Mouse (Mus musculus) embryonic facial prominence, embryonic 15.5 days (tissue): ENCODE data around the gene Cmtm4. TPM values are rescaled to one million over a fixed set of nuclear protein-coding genes. Genes with fewer than 3 reads are reported as not detected.

Experiments
- ATAC-seq: fragments of 200-750 bp; cut with Nextera tagmentation; 2 replicates; pipeline ENCODE4 v1.8.0; 2017; ENCODE audit warnings: low read depth, moderate TSS enrichment; ENCODE audit not compliant: insufficient number of reproducible peaks, low FRiP score, low TSS enrichment
- H3K27ac ChIP-seq: fragments of 300-500 bp; sonication (generic); replicated peaks from 2 replicates; pipeline ENCODE4 v1.5.1; 2015; ENCODE audit warnings: mild to moderate bottlenecking, inconsistent platforms
- H3K27me3 ChIP-seq: fragments of 300-500 bp; sonication (generic); 2 replicates; pipeline ENCODE4 v1.6.1; 2015; ENCODE audit warnings: inconsistent platforms
- H3K36me3 ChIP-seq: fragments of 300-500 bp; sonication (generic); 2 replicates; pipeline ENCODE4 v1.6.1; 2015; ENCODE audit warnings: mild to moderate bottlenecking, inconsistent platforms
- H3K4me1 ChIP-seq: fragments of 300-500 bp; sonication (generic); 2 replicates; pipeline ENCODE4 v1.6.1; 2015; ENCODE audit warnings: inconsistent platforms
- H3K4me2 ChIP-seq: fragments of 300-500 bp; sonication (generic); replicated peaks from 2 replicates; pipeline ENCODE4 v1.6.1; 2015; ENCODE audit warnings: mild to moderate bottlenecking, inconsistent platforms
- H3K4me3 ChIP-seq: fragments of 300-500 bp; sonication (generic); replicated peaks from 2 replicates; pipeline ENCODE4 v1.5.1; 2015; ENCODE audit warnings: mild to moderate bottlenecking, inconsistent platforms
- H3K9ac ChIP-seq: fragments of 300-500 bp; sonication (generic); 2 replicates; pipeline ENCODE4 v1.6.1; 2015; ENCODE audit warnings: inconsistent platforms
- H3K9me3 ChIP-seq: fragments of 300-500 bp; sonication (generic); replicated peaks from 2 replicates; pipeline ENCODE4 v1.6.1; 2016; ENCODE audit warnings: inconsistent platforms
- WGBS: fragments of 180-500 bp; shearing (Covaris S2); methylation state at CpG from one replicate; pipeline ENCODE4 v1.1.7; 2015; 5-methylcytosine and 5-hydroxymethylcytosine counted together
- polyA plus RNA-seq: library from polyadenylated mRNA; unstranded; fragments of >200 nt; fragmentation: Nextera tagmentation; extraction: Ambion mirVana; gene quantifications from 2 replicates; pipeline ENCODE4 v1.2.1, GENCODE M21; 2015

Cmtm4 gene
- polyA plus RNA-seq: 2.9 and 3.4 TPM in 2 replicates

DNA sequence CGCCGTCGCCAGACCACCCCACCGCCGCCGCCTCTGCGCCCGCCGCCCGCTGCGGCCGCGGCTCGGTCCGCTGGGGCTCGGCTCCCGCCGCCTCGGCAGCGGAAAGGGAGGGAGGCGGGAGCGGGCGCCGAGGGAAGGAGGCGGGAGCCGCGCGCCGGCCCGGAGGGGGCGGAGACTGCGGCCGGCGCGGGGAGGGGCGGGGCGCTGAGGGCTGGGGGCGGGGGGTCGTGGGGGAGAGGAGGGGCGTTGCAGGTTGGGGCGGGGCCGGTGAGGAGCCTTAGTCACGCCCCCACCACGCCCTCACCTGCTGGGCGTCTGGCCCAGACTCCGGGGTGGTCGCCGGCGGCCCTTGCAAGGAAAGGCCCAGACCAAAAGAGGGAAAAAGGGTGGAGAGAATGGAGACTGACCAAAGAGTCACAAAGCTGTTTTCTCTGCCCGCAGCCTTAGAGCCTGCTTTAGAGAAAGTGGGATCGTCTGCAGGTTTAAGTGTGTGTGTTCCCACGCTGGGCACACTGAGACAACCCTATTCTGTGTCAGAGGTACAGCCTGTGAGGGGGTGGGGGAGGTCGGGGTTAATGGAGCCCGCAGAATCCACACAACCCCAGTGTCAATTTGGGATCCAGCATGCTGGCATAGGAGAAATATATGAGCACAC lies at the start of gene Cmtm4:
Cmtm4 (minus strand) TSS at position 105 of the 655 bp plus-strand sequence.
- H3K4me3 ChIP-seq: peak within 1 kb of the TSS; percentile 85
- 3% methylated on average over 23 of the region's 54 CpGs for WGBS
- H3K9ac ChIP-seq: peak within 1 kb of the TSS; percentile 81
- H3K9me3 ChIP-seq: no peaks in the 10 kb centered on the region
- H3K4me1 ChIP-seq: peaks cover 18% of the 10 kb centered on the region
- no peaks in the 10 kb centered on the region for H3K27me3 ChIP-seq
- H3K4me2 ChIP-seq: peak within 1 kb of the TSS; percentile 85
- H3K27ac ChIP-seq: peak within 1 kb of the TSS; percentile 52
- H3K36me3 ChIP-seq: no peaks in the 10 kb centered on the region
- ATAC-seq: peak; percentile 89

DNA sequence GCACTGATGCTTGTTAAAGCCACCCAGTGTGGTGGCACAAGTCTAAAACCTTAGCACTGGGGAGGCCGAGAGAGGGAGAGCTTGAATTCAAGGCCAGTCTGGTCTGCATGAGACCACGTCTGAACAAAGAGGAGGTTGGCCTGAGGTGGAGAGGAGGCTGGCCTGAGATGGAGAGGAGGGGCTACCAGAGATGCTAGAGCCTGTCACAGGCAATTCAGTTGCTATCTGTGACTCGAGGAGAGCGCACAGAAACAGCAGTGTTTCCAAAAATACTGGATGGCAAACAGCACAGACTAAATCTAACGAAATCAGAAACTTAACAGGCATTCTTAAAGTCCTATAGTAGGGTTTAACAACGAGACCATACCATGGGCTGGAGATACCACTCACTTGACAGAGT lies 49.6 kb upstream of the Cmtm4 start:
- Histone ChIP-seq H3K4me3 (no peak overlapping the region), H3K9ac (no peak overlapping the region), H3K4me1 (peaks cover 15% of the 10 kb centered on the region), H3K9me3 (no peaks in the 10 kb centered on the region), H3K27ac (no peak overlapping the region), H3K27me3 (no peaks in the 10 kb centered on the region), H3K4me2 (no peak overlapping the region), H3K36me3 (peaks cover 4% of the 10 kb centered on the region; the same call in 1 of the 2 replicates)
- ATAC-seq: no peak
- 61% methylated on average over 6 of the region's 6 CpGs for WGBS

DNA sequence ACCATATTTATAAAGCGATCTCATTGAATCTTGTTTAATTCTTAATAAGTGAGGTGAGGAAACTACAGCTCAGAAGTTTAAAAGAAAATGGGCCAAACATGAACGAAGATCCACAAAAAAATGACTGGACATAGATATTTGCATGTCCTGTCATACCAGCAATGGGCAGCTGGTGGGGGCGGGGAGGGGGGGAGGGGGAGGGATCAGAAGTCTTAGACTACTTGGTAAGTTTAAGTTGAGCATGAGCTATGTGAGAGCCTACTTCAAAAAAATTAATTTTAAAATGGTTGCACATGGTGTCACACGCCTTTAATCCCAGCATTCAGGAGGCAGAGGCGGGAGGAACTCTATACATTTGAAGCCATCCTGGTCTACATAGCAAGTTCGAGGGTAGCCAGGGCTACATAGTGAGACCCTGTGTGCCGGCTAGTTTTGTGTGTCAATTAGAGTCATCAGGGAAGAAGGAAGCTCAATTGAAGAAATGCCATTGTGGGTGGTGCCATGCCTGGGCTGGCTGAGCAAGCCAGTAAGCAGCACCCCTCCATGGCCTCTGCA lies 47.6 kb upstream of the Cmtm4 start:
- ATAC-seq: 0 out of 2 replicates have a peak, but pooled peaks have one; percentile 31
- Histone ChIP-seq H3K27ac (no peak overlapping the region), H3K4me1 (peaks cover 15% of the 10 kb centered on the region), H3K27me3 (no peaks in the 10 kb centered on the region), H3K9ac (no peak overlapping the region), H3K4me3 (peak overlapping the region; percentile 97), H3K36me3 (peaks cover 24% of the 10 kb centered on the region), H3K9me3 (no peaks in the 10 kb centered on the region), H3K4me2 (peak overlapping the region; percentile 81)
- 60% methylated on average over 7 of the region's 7 CpGs for WGBS

DNA sequence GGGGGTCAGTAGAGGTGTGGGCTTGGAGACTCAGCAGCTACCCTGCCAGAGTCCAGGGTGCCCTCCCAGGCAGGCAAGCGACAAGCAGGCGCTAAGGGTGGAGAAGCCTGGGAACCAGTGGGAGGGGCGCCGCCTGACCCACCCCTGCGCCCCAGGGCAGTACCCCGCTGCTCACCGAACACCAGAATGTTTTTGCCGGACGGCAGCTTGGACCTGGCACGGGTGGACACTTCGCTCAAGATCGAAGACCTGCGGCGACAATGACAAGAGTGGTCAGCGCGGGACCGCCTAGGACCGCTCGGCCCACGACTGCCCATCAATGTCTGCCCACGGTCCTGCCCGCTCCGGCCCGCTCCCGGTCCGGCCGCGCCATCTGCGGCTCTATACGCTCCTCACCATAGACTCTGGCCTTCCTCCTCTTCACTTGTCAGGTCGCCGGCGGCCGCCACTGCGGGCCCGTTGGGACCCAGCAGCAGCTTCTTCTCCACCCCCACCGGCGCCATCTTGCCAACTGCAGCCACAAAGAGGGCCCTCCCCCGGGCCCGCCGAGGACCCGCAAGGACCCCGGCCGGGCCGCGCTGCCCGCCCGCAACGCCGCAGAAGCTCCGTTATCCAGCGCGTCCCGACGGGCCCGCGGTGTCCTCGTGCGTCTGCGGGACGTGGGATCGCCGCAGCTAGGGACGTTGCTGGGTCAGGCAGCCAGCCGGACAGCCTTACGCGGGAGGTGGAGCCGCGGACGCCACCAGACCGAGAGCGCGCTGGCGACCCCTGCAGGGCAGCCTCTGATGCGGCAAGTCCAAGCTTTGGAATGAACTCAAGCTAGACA lies 46.9 kb upstream of the Cmtm4 start, which contains the start of gene Dync1li2:
Dync1li2 (minus strand) TSS at position 749 of the 826 bp plus-strand sequence.
- Histone ChIP-seq H3K4me1 (peaks cover 15% of the 10 kb centered on the region), H3K9ac (peak within 1 kb of the TSS; percentile 80), H3K4me3 (peak within 1 kb of the TSS; percentile 97), H3K27me3 (no peaks in the 10 kb centered on the region), H3K9me3 (no peaks in the 10 kb centered on the region), H3K27ac (peak within 1 kb of the TSS; percentile 81), H3K36me3 (peaks cover 28% of the 10 kb centered on the region), H3K4me2 (peak within 1 kb of the TSS; percentile 81)
- WGBS: under 1% methylated on average over 73 of the region's 75 CpGs
- ATAC-seq: peak; percentile 83

DNA sequence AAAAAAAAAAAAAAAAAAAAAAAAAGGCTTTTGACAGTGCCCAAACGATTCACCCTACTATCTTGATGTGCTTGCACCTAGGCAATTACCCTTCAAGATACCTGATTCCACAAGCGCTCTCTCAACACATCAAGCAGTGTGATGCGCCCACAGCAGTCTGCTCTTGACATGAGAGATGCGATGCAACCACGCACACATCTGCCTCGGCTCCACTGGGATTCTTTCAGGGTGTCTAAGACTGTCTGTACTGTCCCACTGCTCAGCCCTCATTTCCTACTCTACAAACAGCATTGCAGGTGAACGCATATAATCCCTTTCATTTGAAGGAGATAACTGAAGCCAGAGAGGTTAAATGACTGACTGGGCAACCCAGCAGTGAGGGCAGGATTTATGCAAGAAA lies 46.0 kb upstream of the Cmtm4 start:
- H3K9me3 ChIP-seq: no peaks in the 10 kb centered on the region
- 50% methylated on average over 7 of the region's 7 CpGs for WGBS

DNA sequence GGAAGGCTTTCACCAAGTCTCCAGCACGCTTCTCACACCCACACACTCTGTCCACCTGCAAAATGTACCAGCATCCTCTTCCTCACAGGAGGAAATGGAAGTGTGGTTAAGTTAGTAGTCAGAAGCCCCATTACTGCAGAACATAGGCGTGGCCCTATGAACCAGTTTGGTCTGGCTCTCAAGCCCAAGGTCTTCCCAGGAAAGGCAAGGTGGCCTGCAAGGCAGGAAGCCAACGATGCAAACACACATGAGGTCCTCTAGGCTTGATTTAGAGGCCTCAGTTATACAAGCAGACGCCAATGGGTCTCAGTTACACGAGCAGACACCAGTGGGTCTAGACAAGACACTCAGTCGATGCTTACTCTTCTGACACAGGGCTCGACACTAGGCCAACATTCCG lies 43.9 kb upstream of the Cmtm4 start:
- H3K27me3 ChIP-seq: no peaks in the 10 kb centered on the region
- H3K27ac ChIP-seq: no peak overlapping the region
- WGBS: 95% methylated on average over 8 of the region's 8 CpGs
- H3K4me1 ChIP-seq: peaks cover 34% of the 10 kb centered on the region
- no peak overlapping the region for H3K4me3 ChIP-seq
- H3K9ac ChIP-seq: no peak overlapping the region
- H3K36me3 ChIP-seq: peaks cover 57% of the 10 kb centered on the region
- no peak overlapping the region for H3K4me2 ChIP-seq
- no peak for ATAC-seq
- H3K9me3 ChIP-seq: no peaks in the 10 kb centered on the region

More for the DNA sequence above, 46.0 kb upstream of the Cmtm4 start:
- Histone ChIP-seq H3K27me3 (no peaks in the 10 kb centered on the region), H3K36me3 (peaks cover 37% of the 10 kb centered on the region), H3K27ac (no peak overlapping the region), H3K4me3 (peak overlapping the region; percentile 97), H3K4me1 (peaks cover 18% of the 10 kb centered on the region), H3K9ac (peak overlapping the region; percentile 80), H3K4me2 (peak overlapping the region; percentile 81)
- no peak for ATAC-seq

DNA sequence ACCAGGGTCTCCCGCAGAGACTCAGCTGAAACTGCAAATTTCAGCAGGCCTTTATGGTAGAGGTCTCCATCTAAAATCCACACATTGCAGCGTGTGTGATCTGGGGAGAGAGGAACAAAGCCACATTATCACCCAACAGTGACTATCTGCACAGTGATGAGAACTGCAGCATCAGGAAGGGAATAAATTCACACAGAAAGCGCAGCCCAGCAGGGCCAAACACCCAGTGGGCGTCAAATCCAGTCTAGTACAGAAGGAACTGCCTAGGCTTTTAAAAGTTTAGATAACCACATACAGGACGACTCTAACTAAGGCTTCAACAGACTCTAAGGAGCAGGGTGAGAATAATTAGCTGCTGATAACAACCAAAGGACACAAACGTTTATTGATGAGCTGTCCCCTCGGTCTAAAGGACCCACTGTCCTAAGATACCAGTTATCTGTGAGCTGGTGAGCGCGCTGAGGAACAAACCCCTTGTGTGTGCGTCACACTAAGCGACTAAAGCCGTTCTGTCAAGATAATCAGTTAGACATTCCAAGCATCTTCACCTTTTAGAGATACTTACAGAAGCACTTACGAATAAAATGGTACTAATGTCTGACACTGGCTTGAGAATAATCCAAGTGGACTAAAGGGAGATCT lies 42.0 kb upstream of the Cmtm4 start:
- 91% methylated on average over 13 of the region's 13 CpGs for WGBS
- ATAC-seq: no peak
- H3K4me1 ChIP-seq: peaks cover 36% of the 10 kb centered on the region

DNA sequence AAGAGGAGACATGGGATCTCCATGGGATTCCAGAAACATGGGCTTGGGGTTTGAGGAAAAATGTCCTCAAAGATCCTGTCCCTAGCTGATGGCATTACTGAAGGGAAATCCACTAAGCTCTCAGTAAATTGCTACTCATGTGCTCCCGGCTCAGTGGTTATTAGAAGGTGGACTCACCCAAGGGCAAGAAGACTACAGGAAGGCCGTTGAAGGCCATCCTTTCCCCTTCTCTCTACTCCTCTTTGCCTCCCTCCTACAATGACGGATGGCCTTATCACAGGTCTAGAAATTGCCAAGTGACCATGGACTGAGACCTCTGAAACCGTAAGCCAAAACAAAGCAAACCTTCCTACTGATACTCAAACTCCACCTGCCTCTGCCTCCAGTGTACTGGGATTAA lies 41.0 kb upstream of the Cmtm4 start:
- H3K27me3 ChIP-seq: no peaks in the 10 kb centered on the region
- no peak overlapping the region for H3K9ac ChIP-seq
- H3K9me3 ChIP-seq: no peaks in the 10 kb centered on the region
- WGBS: 87% methylated on average over 4 of the region's 4 CpGs
- H3K4me3 ChIP-seq: no peak overlapping the region
- no peak overlapping the region for H3K4me2 ChIP-seq
- ATAC-seq: no peak
- peaks cover 32% of the 10 kb centered on the region for H3K4me1 ChIP-seq
- H3K36me3 ChIP-seq: peaks cover 82% of the 10 kb centered on the region
- peak overlapping the region; percentile 73 for H3K27ac ChIP-seq

More for the DNA sequence above, 42.0 kb upstream of the Cmtm4 start:
- Histone ChIP-seq H3K9me3 (no peaks in the 10 kb centered on the region), H3K4me2 (no peak overlapping the region), H3K36me3 (peaks cover 71% of the 10 kb centered on the region), H3K27me3 (no peaks in the 10 kb centered on the region), H3K4me3 (no peak overlapping the region), H3K27ac (no peak overlapping the region), H3K9ac (no peak overlapping the region)

DNA sequence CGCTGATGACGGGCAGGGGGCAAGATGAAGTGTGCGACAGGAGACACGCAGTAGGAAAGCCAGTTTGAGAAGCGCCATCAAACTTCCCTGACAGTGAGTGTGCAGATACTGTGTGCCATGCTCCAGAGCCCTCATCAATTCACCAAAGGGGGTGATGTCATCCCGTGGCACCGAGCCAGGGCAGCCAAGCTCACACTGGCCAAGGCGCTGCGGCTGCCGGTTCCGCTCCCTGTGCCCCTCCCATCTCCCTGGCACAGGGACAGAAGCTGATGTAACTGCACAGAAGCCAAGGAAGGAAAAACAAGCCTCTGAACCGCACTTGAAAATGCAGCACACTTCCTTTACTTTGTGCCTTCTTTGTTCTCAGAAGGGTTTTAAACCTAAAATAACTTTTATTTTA lies 40.4 kb upstream of the Cmtm4 start:
- H3K4me3 ChIP-seq: no peak overlapping the region
- H3K27ac ChIP-seq: peak overlapping the region; percentile 73

DNA sequence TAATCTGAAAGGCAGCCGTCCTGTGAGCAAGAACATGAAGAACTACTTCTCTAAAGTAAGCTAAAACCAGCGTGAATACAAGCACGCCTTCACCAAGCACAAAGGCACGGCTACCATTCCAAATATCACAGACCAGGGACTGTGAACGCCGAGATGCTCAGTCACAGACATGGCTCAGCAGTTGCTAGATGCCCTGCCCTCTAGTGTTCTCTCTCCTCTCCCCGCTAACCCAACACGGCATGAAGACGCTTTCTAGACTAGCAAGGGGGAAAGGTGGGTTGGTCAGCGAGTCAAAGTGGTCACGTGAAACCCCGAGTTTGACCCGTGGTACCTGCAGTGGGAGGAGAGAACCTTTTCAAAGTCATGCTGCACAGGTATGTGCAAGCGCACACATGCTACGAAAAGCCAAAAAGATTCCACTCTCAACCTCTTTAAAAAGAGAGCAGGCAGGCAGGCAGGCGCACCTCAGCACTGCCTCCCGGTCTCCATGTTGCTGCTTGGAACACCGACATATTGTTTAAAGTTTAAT lies 39.3 kb upstream of the Cmtm4 start:
- Histone ChIP-seq H3K9me3 (no peaks in the 10 kb centered on the region), H3K27me3 (no peaks in the 10 kb centered on the region), H3K36me3 (peaks cover 91% of the 10 kb centered on the region), H3K9ac (no peak overlapping the region), H3K4me3 (no peak overlapping the region), H3K4me1 (peaks cover 22% of the 10 kb centered on the region), H3K4me2 (no peak overlapping the region), H3K27ac (no peak overlapping the region)
- ATAC-seq: no peak
- WGBS: 88% methylated on average over 18 of the region's 18 CpGs

More for the DNA sequence above, 40.4 kb upstream of the Cmtm4 start:
- ATAC-seq: peak; percentile 91
- H3K4me2 ChIP-seq: no peak overlapping the region
- no peak overlapping the region for H3K9ac ChIP-seq
- H3K9me3 ChIP-seq: no peaks in the 10 kb centered on the region
- 37% methylated on average over 12 of the region's 12 CpGs for WGBS
- H3K4me1 ChIP-seq: peaks cover 26% of the 10 kb centered on the region
- H3K27me3 ChIP-seq: no peaks in the 10 kb centered on the region
- H3K36me3 ChIP-seq: peaks cover 87% of the 10 kb centered on the region
